Mouse (Mus musculus) CH12.LX (cell line): ENCODE data around the gene Phactr1. TPM values are rescaled to one million over a fixed set of nuclear protein-coding genes. Genes with fewer than 3 reads are reported as not detected.

ENCODE experiments used
- DNase-seq: peaks from one replicate; pipeline ENCODE4 v3.0.0-alpha.2; 2013; ENCODE audit errors: extremely low read depth
- H3K27ac ChIP-seq: 2 replicates; pipeline ENCODE4 v1.5.1; 2012; ENCODE audit warnings: low read depth, mild to moderate bottlenecking, control low read depth, moderate library complexity; ENCODE audit not compliant: insufficient read depth
- H3K27me3 ChIP-seq: replicated peaks from 2 replicates; pipeline ENCODE3; 2012; ENCODE audit warnings: inconsistent platforms
- H3K36me3 ChIP-seq, 2 experiments: replicated peaks in 1 of 2; 2 replicates each; pipeline versions ENCODE3 to v1.6.1; 2012; ENCODE audit warnings: inconsistent platforms in 1 of 2, low read length in 1 of 2, mild to moderate bottlenecking in 1 of 2, mixed read lengths in 1 of 2, moderate library complexity in 1 of 2; ENCODE audit not compliant: control insufficient read depth in 1 of 2, insufficient read depth in 1 of 2
- H3K4me1 ChIP-seq, 2 experiments: 2 replicates each; pipeline ENCODE4 v1.6.1; 2012; ENCODE audit warnings: inconsistent platforms in 1 of 2, moderate library complexity in 1 of 2; ENCODE audit not compliant: insufficient read depth in 2 of 2, control insufficient read depth in 1 of 2
- H3K4me2 ChIP-seq: 2 replicates; pipeline ENCODE4 v1.6.1; 2012; ENCODE audit warnings: low read depth, mild to moderate bottlenecking, control low read depth; ENCODE audit not compliant: poor library complexity, insufficient read depth, severe bottlenecking
- H3K4me3 ChIP-seq, 3 experiments: fragments of 150-350 bp in 1 of 3; sonication (generic) in 1 of 3; replicated peaks in 1 of 3; 2 replicates each; pipeline versions ENCODE3 to v1.5.1; 2011 to 2012; ENCODE audit warnings: low read depth in 2 of 3, low read length in 2 of 3, mild to moderate bottlenecking in 2 of 3, moderate library complexity in 2 of 3, control low read depth in 1 of 3, improper control_type of control experiment in 1 of 3, inconsistent platforms in 1 of 3, mixed read lengths in 1 of 3; ENCODE audit not compliant: poor library complexity in 1 of 3
- H3K79me2 ChIP-seq: replicated peaks from 2 replicates; pipeline ENCODE4 v1.6.1; 2012; ENCODE audit warnings: mild to moderate bottlenecking, moderate library complexity; ENCODE audit not compliant: control insufficient read depth, poor library complexity, insufficient read depth, severe bottlenecking; ENCODE audit errors: extremely low read depth
- H3K9ac ChIP-seq: 2 replicates; pipeline ENCODE4 v1.6.1; 2012; ENCODE audit warnings: low read depth, mild to moderate bottlenecking, control low read depth, moderate library complexity; ENCODE audit not compliant: insufficient read depth
- H3K9me3 ChIP-seq: replicated peaks from 2 replicates; pipeline ENCODE3; 2012; ENCODE audit warnings: low read length, inconsistent platforms, mixed read lengths
- BHLHE40 ChIP-seq: IDR thresholded peaks from 2 replicates; pipeline ENCODE4 v1.6.1; 2011; ENCODE audit warnings: mild to moderate bottlenecking, low read depth, low read length, improper control_type of control experiment
- CHD1 ChIP-seq: IDR thresholded peaks from 2 replicates; pipeline ENCODE4 v1.6.1; 2012; ENCODE audit warnings: low read depth, low read length, improper control_type of control experiment, inconsistent platforms
- CHD2 ChIP-seq: IDR thresholded peaks from 2 replicates; pipeline ENCODE4 v1.6.1; 2011; ENCODE audit warnings: low read length, improper control_type of control experiment
- E2F4 ChIP-seq: IDR thresholded peaks from 2 replicates; pipeline ENCODE4 v1.6.1; 2011; ENCODE audit warnings: low read depth, low read length, improper control_type of control experiment; ENCODE audit not compliant: insufficient replicate concordance
- ELF1 ChIP-seq: IDR thresholded peaks from 2 replicates; pipeline ENCODE4 v1.6.1; 2014; ENCODE audit warnings: low read depth, mild to moderate bottlenecking, inconsistent platforms, low read length, improper control_type of control experiment
- EP300 ChIP-seq: IDR thresholded peaks from 2 replicates; pipeline ENCODE4 v1.6.1; 2011; ENCODE audit warnings: low read length, improper control_type of control experiment
- ETS1 ChIP-seq: conservative IDR thresholded peaks from 2 replicates; pipeline ENCODE4 v1.6.1; 2012; ENCODE audit warnings: low read depth, mild to moderate bottlenecking, inconsistent platforms, low read length, improper control_type of control experiment, moderate library complexity
- HCFC1 ChIP-seq: IDR thresholded peaks from 2 replicates; pipeline ENCODE4 v1.6.1; 2012; ENCODE audit warnings: low read depth, mild to moderate bottlenecking, inconsistent platforms, low read length, improper control_type of control experiment
- IRF4 ChIP-seq: IDR thresholded peaks from 2 replicates; pipeline ENCODE4 v1.6.1; 2014; ENCODE audit warnings: low read depth, mild to moderate bottlenecking, inconsistent platforms, low read length, improper control_type of control experiment
- MAFK ChIP-seq: IDR thresholded peaks from 2 replicates; pipeline ENCODE4 v1.6.1; 2011; ENCODE audit warnings: low read length, improper control_type of control experiment; ENCODE audit not compliant: insufficient replicate concordance
- MAX ChIP-seq: IDR thresholded peaks from 2 replicates; pipeline ENCODE4 v1.6.1; 2011; ENCODE audit warnings: low read length, improper control_type of control experiment
- MXI1 ChIP-seq: IDR thresholded peaks from 2 replicates; pipeline ENCODE4 v1.6.1; 2011; ENCODE audit warnings: mild to moderate bottlenecking, low read depth, low read length, improper control_type of control experiment
- NELFE ChIP-seq: IDR thresholded peaks from 2 replicates; pipeline ENCODE4 v1.6.1; 2011; ENCODE audit warnings: low read depth, low read length, improper control_type of control experiment
- NRF1 ChIP-seq: IDR thresholded peaks from 2 replicates; pipeline ENCODE4 v1.6.1; 2014; ENCODE audit warnings: low read depth, mild to moderate bottlenecking, inconsistent platforms, low read length, improper control_type of control experiment, moderate library complexity
- POLR2AphosphoS2 ChIP-seq: IDR thresholded peaks from 2 replicates; pipeline ENCODE4 v1.6.1; 2011; ENCODE audit warnings: low read depth, low read length, improper control_type of control experiment
- SIN3A ChIP-seq: IDR thresholded peaks from 2 replicates; pipeline ENCODE4 v1.6.1; 2012; ENCODE audit warnings: low read length, improper control_type of control experiment, inconsistent platforms
- TCF12 ChIP-seq: IDR thresholded peaks from 2 replicates; pipeline ENCODE4 v1.6.1; 2014; ENCODE audit warnings: low read depth, mild to moderate bottlenecking, inconsistent platforms, low read length, improper control_type of control experiment
- USF2 ChIP-seq: conservative IDR thresholded peaks from 2 replicates; pipeline ENCODE4 v1.6.1; 2011; ENCODE audit warnings: low read depth, low read length, improper control_type of control experiment
- dilution Hi-C: fragments of 300-500 bp; cut with MboI; formaldehyde crosslinking; loops from 2 replicates; pipeline ENCODE4 v1.14.3; 2020; ENCODE audit warnings: low sequenced_read_pairs; ENCODE audit not compliant: extremely low pct_unique_long_range_greater_than_20kb, extremely low pct_ligation_motif_present
- in situ Hi-C: fragments of 300-500 bp; cut with MboI; formaldehyde crosslinking; loops from 3 replicates; pipeline ENCODE4 v1.14.3; 2019; ENCODE audit warnings: low sequenced_read_pairs, low pct_ligation_motif_present, low pct_unique_long_range_greater_than_20kb, mixed read lengths
- polyA plus RNA-seq: library from polyadenylated mRNA; unstranded; fragments of >175 nt; gene quantifications from 2 replicates; pipeline ENCODE4 v1.2.1, GENCODE M21; 2012; ENCODE audit warnings: low read depth; ENCODE audit not compliant: insufficient read length
- total RNA-seq, 2 experiments: library from RNA; depleted of rRNA; stranded (reverse); fragments of 300-350 nt in 1 of 2; fragments of >200 nt in 1 of 2; gene quantifications; 2 replicates each; pipeline ENCODE4 v1.2.3; 2012 to 2014

The Phactr1 gene
- total and polyA plus RNA-seq, 3 experiments = 2.0 to 6.1 (median 3.1) TPM

- no peaks in the 10 kb centered on the region for H3K79me2 ChIP-seq
- no peaks in the 10 kb centered on the region for H3K36me3 ChIP-seq
- DNase-seq = no peak
- H3K9me3 ChIP-seq = no peaks in the 10 kb centered on the region
- in situ Hi-C loops = no loop called here
- no peak overlapping the region for H3K4me2 ChIP-seq
- H3K4me3 ChIP-seq = no peak overlapping the region
- peaks cover 2% of the 10 kb centered on the region for H3K27me3 ChIP-seq
- H3K27ac ChIP-seq = no peak overlapping the region
- dilution Hi-C loops = no loop called here
- H3K4me1 ChIP-seq = no peaks in the 10 kb centered on the region
- no peak overlapping the region for H3K9ac ChIP-seq
- TF ChIP-seq CHD1 (no peak), EP300 (no peak), ELF1 (no peak), BHLHE40 (no peak), NRF1 (no peak), NELFE (no peak), SIN3A (no peak)
- TF ChIP-seq, all 38 proteins: peak for 0
These were observed 8.7 kb upstream of the Phactr1 start for GRCm38 (mm10) chr13:42671651-42672290.

- in situ Hi-C loops (no loop called here), dilution Hi-C loops (no loop called here)
- no peak overlapping the region for H3K9ac ChIP-seq
- H3K4me3 ChIP-seq = no peak overlapping the region
- H3K9me3 ChIP-seq = no peaks in the 10 kb centered on the region
- TF ChIP-seq EP300 (no peak), SIN3A (no peak), ETS1 (no peak), USF2 (no peak), TCF12 (no peak), POLR2AphosphoS2 (no peak), NELFE (no peak), HCFC1 (no peak), E2F4 (no peak), CHD1 (no peak), BHLHE40 (no peak)
- H3K27me3 ChIP-seq = peaks cover 37% of the 10 kb centered on the region
- no peaks in the 10 kb centered on the region for H3K36me3 ChIP-seq
- DNase-seq = no peak
- H3K27ac ChIP-seq = no peak overlapping the region
- no peaks in the 10 kb centered on the region for H3K4me1 ChIP-seq
- H3K4me2 ChIP-seq = no peak overlapping the region
- no peaks in the 10 kb centered on the region for H3K79me2 ChIP-seq
These were observed 876 bp downstream of the Phactr1 start for GRCm38 (mm10) chr13:42681299-42681698.

DNA sequence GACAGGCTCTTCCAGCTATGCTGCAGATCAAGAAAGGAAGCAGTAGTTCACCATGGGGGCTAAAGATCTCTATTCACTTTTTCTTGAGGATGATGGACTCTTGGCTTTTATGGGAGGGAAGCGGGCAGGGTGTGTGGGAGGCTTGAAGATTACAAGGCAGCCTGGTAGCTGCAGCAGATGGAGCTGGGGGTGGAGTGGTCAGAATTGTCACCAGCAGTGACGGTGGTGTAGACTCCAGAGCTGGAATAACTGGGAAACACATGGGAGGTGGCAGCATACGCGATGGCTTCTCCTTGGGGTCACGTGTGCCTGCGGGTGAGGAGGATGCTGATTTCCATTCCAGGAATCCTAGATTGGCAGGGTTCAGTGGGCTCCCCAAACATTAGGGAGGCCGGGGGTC is 3.8 kb downstream of the Phactr1 start:
- dilution Hi-C loops = no loop called here
- no peak overlapping the region for H3K9ac ChIP-seq
- DNase-seq = no peak
- no peaks in the 10 kb centered on the region for H3K36me3 ChIP-seq
- no peak overlapping the region for H3K4me2 ChIP-seq
- H3K4me3 ChIP-seq = no peak overlapping the region
- in situ Hi-C loops = no loop called here
- peaks cover 34% of the 10 kb centered on the region for H3K27me3 ChIP-seq
- no peaks in the 10 kb centered on the region for H3K4me1 ChIP-seq
- no peak overlapping the region for H3K27ac ChIP-seq
- no peaks in the 10 kb centered on the region for H3K79me2 ChIP-seq
- H3K9me3 ChIP-seq = no peaks in the 10 kb centered on the region
- TF ChIP-seq SIN3A (no peak), MXI1 (no peak), MAFK (no peak), MAX (no peak), ETS1 (no peak), IRF4 (no peak), CHD2 (no peak)
